Mouse (Mus musculus) embryonic facial prominence, embryonic 10.5 days (tissue): ENCODE data around the gene Syn2. TPM values are rescaled to one million over a fixed set of nuclear protein-coding genes. Genes with fewer than 3 reads are reported as not detected.

Experiments
- DNase-seq: peaks from one replicate; pipeline ENCODE4 v3.0.0-alpha.2; 2017; ENCODE audit warnings: low spot score
- H3K27ac ChIP-seq: fragments of 300-500 bp; sonication (generic); replicated peaks from 2 replicates; pipeline ENCODE4 v1.5.1; 2016; ENCODE audit warnings: mild to moderate bottlenecking
- H3K27me3 ChIP-seq: fragments of 300-500 bp; sonication (generic); replicated peaks from 2 replicates; pipeline ENCODE4 v1.6.1; 2016; ENCODE audit warnings: low read depth, mild to moderate bottlenecking; ENCODE audit not compliant: poor library complexity, severe bottlenecking
- H3K36me3 ChIP-seq: fragments of 300-500 bp; sonication (generic); replicated peaks from 2 replicates; pipeline ENCODE4 v1.6.1; 2016; ENCODE audit warnings: mild to moderate bottlenecking, moderate library complexity
- H3K4me1 ChIP-seq: fragments of 300-500 bp; sonication (generic); 2 replicates; pipeline ENCODE4 v1.6.1; 2016
- H3K4me3 ChIP-seq: fragments of 300-500 bp; sonication (generic); 2 replicates; pipeline ENCODE4 v1.5.1; 2016; ENCODE audit warnings: mild to moderate bottlenecking, moderate library complexity
- H3K9me3 ChIP-seq: fragments of 300-500 bp; sonication (generic); 2 replicates; pipeline ENCODE4 v1.6.1; 2016; ENCODE audit warnings: mild to moderate bottlenecking
- WGBS: fragments of 180-500 bp; shearing (Covaris S2); methylation state at CpG from one replicate; pipeline ENCODE4 v1.1.7; 2016; 5-methylcytosine and 5-hydroxymethylcytosine counted together
- microRNA-seq: library from miRNA; unstranded; fragments of <30 nt; microRNA quantifications from one replicate; pipeline ENCODE4, GENCODE M21; 2017
- polyA plus RNA-seq: library from polyadenylated mRNA; unstranded; fragments of >200 nt; fragmentation: Nextera tagmentation; extraction: Ambion mirVana; gene quantifications from 2 replicates; pipeline ENCODE4 v1.2.1, GENCODE M21; 2016

Syn2 gene
- polyA plus RNA-seq, 1 experiment from 2014 or later: 2.5 TPM

GRCm38 (mm10) chr6:115320927-115321714, 186.4 kb downstream of the Syn2 start:
- Histone ChIP-seq H3K27me3 (no peaks in the 10 kb centered on the region), H3K36me3 (no peaks in the 10 kb centered on the region), H3K4me1 (no peaks in the 10 kb centered on the region), H3K4me3 (no peak overlapping the region), H3K27ac (no peak overlapping the region), H3K9me3 (no peaks in the 10 kb centered on the region)
- WGBS: 86% methylated on average over 8 of the region's 8 CpGs
- no peak for DNase-seq

- Histone ChIP-seq H3K36me3 (no peaks in the 10 kb centered on the region), H3K27ac (no peak overlapping the region), H3K4me3 (no peak overlapping the region), H3K4me1 (no peaks in the 10 kb centered on the region), H3K27me3 (no peaks in the 10 kb centered on the region), H3K9me3 (no peaks in the 10 kb centered on the region)
- WGBS: 84% methylated on average over 6 of the region's 6 CpGs
- no peak for DNase-seq
Observed at GRCm38 (mm10) chr6:115321883-115322351, 187.2 kb downstream of the Syn2 start.

- DNase-seq: no peak
- WGBS: 92% methylated on average over 5 of the region's 5 CpGs
- no peaks in the 10 kb centered on the region for H3K36me3 ChIP-seq
Observed at GRCm38 (mm10) chr6:115322956-115323355, 188.3 kb downstream of the Syn2 start.

GRCm38 (mm10) chr6:115330964-115331363, 196.3 kb downstream of the Syn2 start:
- Histone ChIP-seq H3K27ac (no peak overlapping the region), H3K9me3 (0 out of 2 replicates have a peak, but pooled peaks cover 2% of the 10 kb centered on the region), H3K27me3 (no peaks in the 10 kb centered on the region), H3K4me3 (no peak overlapping the region), H3K36me3 (no peaks in the 10 kb centered on the region), H3K4me1 (peaks cover 11% of the 10 kb centered on the region)
- no peak for DNase-seq

More at GRCm38 (mm10) chr6:115322956-115323355, 188.3 kb downstream of the Syn2 start:
- no peak overlapping the region for H3K4me3 ChIP-seq
- no peak overlapping the region for H3K27ac ChIP-seq
- no peaks in the 10 kb centered on the region for H3K4me1 ChIP-seq
- H3K9me3 ChIP-seq: 0 out of 2 replicates have a peak, but pooled peaks cover 2% of the 10 kb centered on the region
- H3K27me3 ChIP-seq: no peaks in the 10 kb centered on the region

Small RNA genes lying within 50 kb of the gene (microRNA-seq; reads per million reads assigned to microRNA genes)
- not detected for gene Gm24767

Other genes with a start within 250 kb of the Syn2 start
- 98.8 and 111 TPM in 2 replicates for gene Vgll4, start 164.9 kb upstream of the Syn2 start, polyA plus RNA-seq
- gene Tamm41, start 97.0 kb upstream of the Syn2 start, polyA plus RNA-seq: 96.8 and 99.5 TPM in 2 replicates
- not detected in 2 replicates for gene Gm17482, start 92.4 kb downstream of the Syn2 start, polyA plus RNA-seq
- gene Timp4, start 117.3 kb downstream of the Syn2 start, polyA plus RNA-seq: 0.16 and 0.35 TPM in 2 replicates
- gene Pparg, start 226.0 kb downstream of the Syn2 start, polyA plus RNA-seq: 0.16 and 0.30 TPM in 2 replicates